Mouse (Mus musculus): ENCODE results near the gene Tctex1d2. TPM values are rescaled to one million over a fixed set of nuclear protein-coding genes. Genes with fewer than 3 reads are reported as not detected.

Tctex1d2 gene
- polyA plus RNA-seq, 1 experiment: not detected

DNA sequence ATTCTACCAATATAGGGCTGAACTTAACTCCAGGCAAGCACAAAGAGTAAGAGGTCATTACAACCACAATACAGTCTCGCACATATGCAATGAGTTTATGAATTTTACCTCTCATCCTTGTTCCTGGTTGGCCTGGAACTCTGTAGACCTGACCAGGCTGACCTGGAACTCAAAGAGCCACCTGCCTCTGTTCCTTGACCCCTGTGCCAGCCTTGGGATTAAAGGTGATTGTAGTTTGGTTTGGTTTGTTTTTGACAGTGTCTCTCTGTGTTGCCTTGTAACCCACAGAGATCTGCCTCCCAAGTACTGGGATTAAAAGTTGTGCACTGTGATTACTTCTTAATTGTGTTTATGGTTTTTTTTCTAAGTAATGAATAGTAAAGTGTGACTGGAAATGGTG, 37.3 kb downstream of the Tctex1d2 start:
- no peaks in the 10 kb centered on the region for H3K27me3 ChIP-seq (ENCODE audit: control insufficient read depth)
- H3K4me3 ChIP-seq (replicated peaks): no peak overlapping the region
- peaks cover 53% of the 10 kb centered on the region for H3K4me1 ChIP-seq (ENCODE audit: control insufficient read depth)
- H3K36me3 ChIP-seq (ENCODE audit: control insufficient read depth): peaks cover 94% of the 10 kb centered on the region
- peaks cover 2% of the 10 kb centered on the region; the same call in 1 of the 2 replicates for H3K9me3 ChIP-seq (ENCODE audit: control insufficient read depth, low read length)
- TF ChIP-seq TAL1 (IDR thresholded peaks at IDR 0.05; ENCODE audit: low read length) (no peak), GATA1 (IDR thresholded peaks at IDR 0.05; ENCODE audit: low read length) (no peak)

DNA sequence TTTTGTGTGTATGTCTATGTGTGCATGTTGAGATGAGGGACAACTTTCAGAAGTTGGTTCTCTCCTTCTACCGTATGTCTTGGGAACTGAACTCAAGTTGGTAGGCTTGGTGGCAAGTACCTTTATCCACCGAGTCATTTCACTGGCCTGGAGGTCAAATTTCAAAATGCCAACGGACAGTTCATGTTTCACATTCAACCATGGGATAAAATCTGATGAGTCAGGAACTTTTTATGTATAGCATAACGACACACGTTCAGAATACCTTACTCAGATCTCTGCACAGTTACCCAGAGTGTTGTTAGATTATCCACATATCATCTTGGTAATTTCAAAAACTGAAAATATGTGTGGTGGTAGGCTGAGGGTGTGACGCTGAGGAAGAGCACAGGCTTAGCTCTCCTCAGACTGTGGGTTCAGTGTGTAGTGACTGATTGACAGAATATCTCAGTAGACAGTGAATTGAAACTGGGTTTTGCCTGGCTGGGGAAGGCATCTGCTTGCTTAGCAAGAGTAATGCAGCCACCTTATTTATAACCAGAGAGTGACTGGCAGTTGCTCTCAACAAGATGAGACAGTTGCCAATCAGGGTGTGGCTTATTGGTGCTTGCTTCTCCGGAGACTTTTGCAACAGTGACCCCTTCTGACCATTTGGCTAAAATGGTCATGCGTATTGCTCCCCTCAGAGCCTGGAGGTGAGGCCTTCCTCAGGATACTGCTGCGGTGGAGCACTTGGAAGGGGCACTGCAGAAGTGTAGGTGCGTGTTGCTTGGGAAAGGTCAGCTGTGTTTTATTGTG, 38.3 kb downstream of the Tctex1d2 start:
- H3K9me3 ChIP-seq (ENCODE audit: control insufficient read depth, low read length): peaks cover 2% of the 10 kb centered on the region; the same call in 1 of the 2 replicates
- H3K27me3 ChIP-seq (ENCODE audit: control insufficient read depth): no peaks in the 10 kb centered on the region
- no peak for TF ChIP-seq GATA1 (IDR thresholded peaks at IDR 0.05; ENCODE audit: low read length)
- no peak for TF ChIP-seq TAL1 (IDR thresholded peaks at IDR 0.05; ENCODE audit: low read length)
- peaks cover 94% of the 10 kb centered on the region for H3K36me3 ChIP-seq (ENCODE audit: control insufficient read depth)
- peaks cover 45% of the 10 kb centered on the region for H3K4me1 ChIP-seq (ENCODE audit: control insufficient read depth)
- H3K4me3 ChIP-seq (replicated peaks): no peak overlapping the region

DNA sequence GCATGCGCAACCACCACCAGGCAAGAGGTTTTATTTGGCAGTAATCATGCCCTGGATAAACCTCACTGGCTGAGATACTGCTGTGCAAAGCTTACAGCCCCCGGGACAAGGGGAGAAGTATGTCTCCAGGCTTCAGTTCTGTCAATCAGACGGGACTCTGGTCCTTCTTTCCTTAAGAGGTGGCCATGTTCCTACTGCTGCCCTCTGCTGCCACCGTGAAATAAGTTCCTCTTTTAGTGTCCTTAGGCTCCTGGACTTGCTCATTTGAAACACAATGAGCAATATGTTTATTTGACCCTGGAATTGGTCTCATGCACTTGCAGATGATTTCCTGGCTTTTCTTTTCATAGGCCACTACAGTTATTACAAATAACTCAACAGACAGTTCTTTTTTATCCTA, 41.0 kb downstream of the Tctex1d2 start:
- TF ChIP-seq GATA1 (IDR thresholded peaks at IDR 0.05; ENCODE audit: low read length) (no peak), TAL1 (IDR thresholded peaks at IDR 0.05; ENCODE audit: low read length) (no peak)
- Histone ChIP-seq H3K4me3 (replicated peaks) (no peak overlapping the region), H3K27me3 (ENCODE audit: control insufficient read depth) (no peaks in the 10 kb centered on the region), H3K4me1 (ENCODE audit: control insufficient read depth) (peaks cover 39% of the 10 kb centered on the region), H3K9me3 (ENCODE audit: control insufficient read depth, low read length) (0 out of 2 replicates have a peak, but pooled peaks cover 2% of the 10 kb centered on the region), H3K36me3 (ENCODE audit: control insufficient read depth) (peaks cover 92% of the 10 kb centered on the region)

DNA sequence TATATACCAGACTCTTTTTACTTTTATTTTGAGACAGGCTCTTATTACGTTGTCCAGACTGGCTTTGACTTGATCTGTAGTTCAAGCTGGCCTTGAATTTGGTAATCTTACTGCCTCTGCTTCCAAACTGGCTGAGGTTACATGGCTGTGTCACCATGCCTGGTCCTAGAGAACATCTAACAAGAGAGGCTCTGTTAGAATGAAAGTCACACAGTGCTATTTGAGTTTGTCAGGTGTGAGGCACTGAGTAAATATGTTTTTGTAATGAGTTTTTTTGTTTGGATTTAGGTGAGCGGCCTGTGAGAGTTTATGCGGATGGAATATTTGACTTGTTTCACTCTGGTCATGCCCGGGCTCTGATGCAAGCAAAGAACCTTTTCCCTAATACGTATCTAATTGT, 42.2 kb downstream of the Tctex1d2 start:
- Histone ChIP-seq H3K4me1 (ENCODE audit: control insufficient read depth) (peaks cover 27% of the 10 kb centered on the region), H3K36me3 (ENCODE audit: control insufficient read depth) (peaks cover 92% of the 10 kb centered on the region), H3K9me3 (ENCODE audit: control insufficient read depth, low read length) (no peaks in the 10 kb centered on the region), H3K27me3 (ENCODE audit: control insufficient read depth) (no peaks in the 10 kb centered on the region), H3K4me3 (replicated peaks) (no peak overlapping the region)
- TF ChIP-seq TAL1 (IDR thresholded peaks at IDR 0.05; ENCODE audit: low read length): no peak
- TF ChIP-seq GATA1 (IDR thresholded peaks at IDR 0.05; ENCODE audit: low read length): no peak

DNA sequence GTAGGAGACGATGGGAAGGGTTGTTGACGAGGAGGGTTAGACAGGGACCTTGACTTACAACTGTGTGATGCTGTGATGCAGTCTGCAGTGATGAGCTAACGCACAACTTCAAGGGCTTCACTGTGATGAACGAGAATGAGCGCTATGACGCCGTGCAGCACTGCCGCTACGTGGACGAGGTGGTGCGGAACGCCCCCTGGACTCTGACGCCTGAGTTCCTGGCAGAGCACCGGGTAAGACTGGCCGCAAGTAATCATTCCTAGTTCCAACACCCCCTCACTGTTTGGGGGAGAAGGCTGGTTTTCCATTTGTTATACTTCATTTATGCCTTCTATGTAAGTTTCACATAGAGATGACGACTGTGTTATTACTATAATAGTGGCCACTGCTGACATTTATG, 43.4 kb downstream of the Tctex1d2 start:
- H3K27me3 ChIP-seq (ENCODE audit: control insufficient read depth): no peaks in the 10 kb centered on the region
- no peak overlapping the region for H3K4me3 ChIP-seq (replicated peaks)
- peaks cover 95% of the 10 kb centered on the region for H3K36me3 ChIP-seq (ENCODE audit: control insufficient read depth)
- no peaks in the 10 kb centered on the region for H3K9me3 ChIP-seq (ENCODE audit: control insufficient read depth, low read length)
- peaks cover 16% of the 10 kb centered on the region for H3K4me1 ChIP-seq (ENCODE audit: control insufficient read depth)
- TF ChIP-seq TAL1 (IDR thresholded peaks at IDR 0.05; ENCODE audit: low read length) (no peak), GATA1 (IDR thresholded peaks at IDR 0.05; ENCODE audit: low read length) (no peak)

DNA sequence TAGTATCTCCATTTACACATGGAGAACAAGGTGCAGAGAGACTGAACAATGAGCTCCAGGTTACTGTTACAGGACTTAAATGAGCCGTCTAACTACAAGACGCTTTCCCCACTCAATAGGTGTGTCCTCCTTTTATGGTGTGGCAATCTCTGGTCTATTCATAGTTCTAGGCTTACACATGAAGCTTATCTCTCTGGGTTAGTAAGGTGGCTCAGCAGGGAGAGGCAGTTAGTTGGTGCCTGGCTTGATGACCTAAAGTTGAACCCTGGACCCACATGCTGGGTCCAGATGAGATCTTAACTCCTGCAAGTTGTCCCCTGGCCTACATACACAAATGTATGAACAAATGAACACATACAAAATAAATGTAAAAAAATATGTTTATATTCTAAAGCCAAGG, 43.9 kb downstream of the Tctex1d2 start:
- H3K27me3 ChIP-seq (ENCODE audit: control insufficient read depth): no peaks in the 10 kb centered on the region
- TF ChIP-seq GATA1 (IDR thresholded peaks at IDR 0.05; ENCODE audit: low read length) (no peak), TAL1 (IDR thresholded peaks at IDR 0.05; ENCODE audit: low read length) (no peak)
- H3K4me3 ChIP-seq (replicated peaks): no peak overlapping the region
- H3K9me3 ChIP-seq (ENCODE audit: control insufficient read depth, low read length): no peaks in the 10 kb centered on the region
- peaks cover 14% of the 10 kb centered on the region for H3K4me1 ChIP-seq (ENCODE audit: control insufficient read depth)
- H3K36me3 ChIP-seq (ENCODE audit: control insufficient read depth): peaks cover 95% of the 10 kb centered on the region

DNA sequence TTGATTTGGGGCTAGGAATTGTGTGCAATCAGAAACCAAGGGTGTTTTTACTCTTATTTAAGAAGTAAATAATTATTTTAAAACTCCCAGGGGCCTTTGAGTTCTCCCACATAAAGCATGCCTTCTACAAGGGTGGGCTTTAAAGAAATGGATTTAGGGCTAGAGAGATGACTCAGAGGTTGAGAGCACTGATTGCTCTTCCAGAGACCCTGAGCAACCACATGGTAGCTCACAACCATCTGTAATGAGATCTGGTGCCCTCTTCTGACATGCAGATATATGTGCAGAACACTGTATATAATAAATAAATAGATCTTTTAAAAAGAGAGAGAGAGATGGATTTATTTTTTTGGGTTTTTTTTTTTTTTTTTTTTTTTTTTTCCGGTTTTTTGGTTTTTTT, 45.4 kb downstream of the Tctex1d2 start:
- H3K4me3 ChIP-seq (replicated peaks): no peak overlapping the region
- no peak for TF ChIP-seq TAL1 (IDR thresholded peaks at IDR 0.05; ENCODE audit: low read length)
- no peaks in the 10 kb centered on the region for H3K27me3 ChIP-seq (ENCODE audit: control insufficient read depth)
- H3K4me1 ChIP-seq (ENCODE audit: control insufficient read depth): peaks cover 14% of the 10 kb centered on the region
- no peaks in the 10 kb centered on the region for H3K9me3 ChIP-seq (ENCODE audit: control insufficient read depth, low read length)
- peaks cover 96% of the 10 kb centered on the region for H3K36me3 ChIP-seq (ENCODE audit: control insufficient read depth)

DNA sequence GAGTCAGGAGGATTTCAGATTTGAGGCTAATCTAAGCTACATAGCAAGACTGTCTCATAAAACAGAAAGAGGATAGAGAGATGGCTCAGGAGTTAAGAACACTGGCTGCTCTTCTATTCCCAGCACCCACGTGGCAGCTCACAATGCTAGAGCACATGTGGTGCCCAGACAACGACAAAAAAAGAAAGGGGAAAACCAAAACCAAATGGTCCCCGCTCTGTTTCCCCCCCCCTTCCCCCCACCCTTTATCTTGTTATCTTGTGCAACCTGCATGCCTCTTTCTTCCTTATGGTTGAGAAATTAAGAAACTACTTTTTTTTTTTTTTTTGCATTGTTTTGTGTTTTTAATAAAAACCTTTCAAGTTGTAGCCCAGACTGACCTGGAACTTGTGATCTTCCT, 49.0 kb downstream of the Tctex1d2 start:
- Histone ChIP-seq H3K9me3 (ENCODE audit: control insufficient read depth, low read length) (no peaks in the 10 kb centered on the region), H3K4me3 (replicated peaks) (no peak overlapping the region), H3K36me3 (ENCODE audit: control insufficient read depth) (peaks cover 98% of the 10 kb centered on the region), H3K27me3 (ENCODE audit: control insufficient read depth) (no peaks in the 10 kb centered on the region), H3K4me1 (ENCODE audit: control insufficient read depth) (peaks cover 5% of the 10 kb centered on the region)
- no peak for TF ChIP-seq TAL1 (IDR thresholded peaks at IDR 0.05; ENCODE audit: low read length)
- no peak for TF ChIP-seq GATA1 (IDR thresholded peaks at IDR 0.05; ENCODE audit: low read length)

DNA sequence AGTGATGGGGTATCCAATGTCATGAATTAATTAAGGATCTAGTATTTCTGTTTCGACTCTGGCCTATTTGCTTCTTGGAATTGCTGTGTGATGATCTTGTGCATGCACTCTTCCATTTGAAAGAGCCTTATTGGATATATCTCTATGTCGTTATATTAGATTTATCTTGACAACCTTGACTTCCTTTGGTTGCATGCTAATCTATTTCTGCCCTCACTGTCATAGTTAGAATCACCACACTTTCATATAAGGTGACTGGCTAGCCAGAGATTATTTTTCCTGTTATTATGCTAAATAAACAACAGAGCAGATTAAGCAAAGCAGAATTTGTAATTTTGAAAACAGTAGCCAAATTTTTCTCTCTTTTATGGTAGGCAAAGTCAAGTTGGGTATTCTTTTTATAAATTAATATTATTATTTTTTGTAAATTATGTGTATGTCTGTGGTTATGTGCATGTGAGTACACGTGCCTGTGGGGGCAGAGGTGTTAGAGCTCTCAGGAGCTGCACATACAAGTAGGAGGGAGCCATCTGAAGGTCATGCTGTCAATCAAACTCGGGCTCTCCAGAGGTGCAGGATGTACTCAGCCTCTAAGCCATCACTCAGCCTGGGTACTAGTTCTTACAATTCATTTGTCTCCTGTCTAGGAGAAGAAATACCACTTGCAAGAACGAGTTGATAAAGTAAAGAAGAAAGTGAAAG, 50.1 kb downstream of the Tctex1d2 start:
- Histone ChIP-seq H3K4me1 (ENCODE audit: control insufficient read depth) (peaks cover 2% of the 10 kb centered on the region; the same call in 1 of the 2 replicates), H3K27me3 (ENCODE audit: control insufficient read depth) (no peaks in the 10 kb centered on the region), H3K4me3 (replicated peaks) (no peak overlapping the region), H3K36me3 (ENCODE audit: control insufficient read depth) (peaks cover 95% of the 10 kb centered on the region), H3K9me3 (ENCODE audit: control insufficient read depth, low read length) (no peaks in the 10 kb centered on the region)
- no peak for TF ChIP-seq TAL1 (IDR thresholded peaks at IDR 0.05; ENCODE audit: low read length)
